Mouse (Mus musculus): Measurements from ENCODE around the gene Arrdc3. TPM values are rescaled to one million over a fixed set of nuclear protein-coding genes. Genes with fewer than 3 reads are reported as not detected.
A peak's percentile ranks its signal among the peaks of the same experiment; 100 is the strongest.
"Not testable (repeated sequence)": the region's sequence is repeated elsewhere in the genome, so short reads cannot be mapped to it uniquely, and the experiment has no call there.

Gene Arrdc3
- polyA plus RNA-seq, 1 experiment from 2014 or later = 21.5 TPM

DNA sequence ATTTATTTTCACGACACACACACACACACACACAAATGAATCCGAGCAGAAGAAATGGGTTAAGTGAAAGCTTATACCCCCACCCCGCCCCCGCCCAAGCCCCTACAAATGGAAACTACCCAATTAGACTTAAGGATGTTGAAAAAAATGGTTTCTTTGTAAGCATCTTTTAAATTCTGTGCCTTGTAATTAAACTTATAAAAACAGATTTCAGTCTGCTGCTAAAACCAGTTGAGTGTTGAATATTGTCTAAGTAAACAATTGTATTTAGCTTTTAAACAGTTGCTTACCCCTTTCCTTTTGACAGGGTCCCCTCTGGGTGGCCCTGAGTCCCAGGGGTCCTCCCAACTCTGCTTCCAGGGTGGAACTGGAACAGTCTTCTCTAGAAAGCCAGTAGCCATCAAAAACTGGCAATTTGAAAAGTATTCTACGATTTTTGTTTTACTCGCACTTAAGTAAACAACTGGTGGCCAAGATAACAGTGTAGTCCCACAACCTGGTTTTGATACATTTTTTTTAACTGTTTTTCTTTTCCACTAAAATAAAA is 3.6 kb downstream of the Arrdc3 start:
- H3K4me3 ChIP-seq (ENCODE audit: low read depth, low read length) = peak overlapping the region; percentile 63
- peak overlapping the region; percentile 100 for H3K9ac ChIP-seq (ENCODE audit: low read depth, low read length)
- ATAC-seq = no peak
- peak overlapping the region; percentile 70 for H3K4me2 ChIP-seq (replicated peaks; ENCODE audit: low read depth)
- H3K27me3 ChIP-seq (replicated peaks; ENCODE audit: control insufficient read depth, insufficient read depth, low read length) = no peaks in the 10 kb centered on the region
- H3K4me1 ChIP-seq (replicated peaks; ENCODE audit: control insufficient read depth, insufficient read depth, low read length) = no peaks in the 10 kb centered on the region
- peaks cover 17% of the 10 kb centered on the region for H3K36me3 ChIP-seq (ENCODE audit: control insufficient read depth, insufficient read depth)
- no peaks in the 10 kb centered on the region for H3K9me3 ChIP-seq (ENCODE audit: control insufficient read depth)
- WGBS = 9% methylated on average over 6 of the region's 6 CpGs
- H3K27ac ChIP-seq (ENCODE audit: low read depth, low read length) = peak overlapping the region; percentile 100
- no peak for TF ChIP-seq CTCF (IDR thresholded peaks at IDR 0.05; ENCODE audit: low read depth)

DNA sequence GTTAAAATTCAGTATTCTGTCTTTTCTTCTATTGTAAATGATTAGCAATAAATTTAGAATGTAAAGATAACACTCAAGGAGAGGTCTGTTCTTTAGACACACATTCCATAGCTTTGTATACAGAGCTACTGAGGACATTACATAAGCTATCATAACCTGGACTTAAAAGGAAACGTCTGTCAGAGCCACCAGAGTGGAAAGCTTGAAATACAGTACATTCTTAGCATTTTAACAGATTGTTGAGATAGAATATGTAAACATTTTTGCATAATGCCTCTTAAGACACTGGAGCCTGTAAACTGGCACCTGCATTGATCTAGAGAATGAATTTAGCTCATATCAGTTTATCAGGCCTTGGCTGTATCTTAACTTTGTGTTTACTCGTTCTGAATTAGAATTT is 4.7 kb downstream of the Arrdc3 start:
- Histone ChIP-seq H3K9ac (ENCODE audit: low read depth, low read length) (no peak overlapping the region), H3K27ac (ENCODE audit: low read depth, low read length) (no peak overlapping the region), H3K27me3 (replicated peaks; ENCODE audit: control insufficient read depth, insufficient read depth, low read length) (no peaks in the 10 kb centered on the region), H3K36me3 (ENCODE audit: control insufficient read depth, insufficient read depth) (peaks cover 26% of the 10 kb centered on the region), H3K4me1 (replicated peaks; ENCODE audit: control insufficient read depth, insufficient read depth, low read length) (no peaks in the 10 kb centered on the region), H3K4me2 (replicated peaks; ENCODE audit: low read depth) (no peak overlapping the region), H3K9me3 (ENCODE audit: control insufficient read depth) (no peaks in the 10 kb centered on the region), H3K4me3 (ENCODE audit: low read depth, low read length) (no peak overlapping the region)
- no peak for ATAC-seq
- no peak for TF ChIP-seq CTCF (IDR thresholded peaks at IDR 0.05; ENCODE audit: low read depth)
- 32% methylated on average over 2 of the region's 2 CpGs for WGBS

DNA sequence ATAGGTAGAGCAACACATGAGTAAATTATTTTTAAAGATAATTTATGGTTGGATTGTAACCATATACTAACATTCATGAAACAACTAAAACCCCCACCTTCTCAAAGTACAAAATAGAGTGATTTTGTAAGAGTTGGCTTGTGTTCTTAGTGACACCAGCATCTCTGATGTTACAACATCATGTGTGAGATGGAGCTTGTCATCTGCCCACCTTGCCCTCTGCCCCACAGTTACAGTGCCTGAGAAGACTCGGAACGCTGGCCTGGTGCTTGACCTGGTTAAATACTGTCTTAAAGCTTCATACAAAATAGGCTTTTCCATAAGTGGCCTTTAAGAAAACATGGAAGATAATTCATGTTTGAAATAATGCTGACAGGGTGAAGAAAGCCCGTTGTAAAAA is 11.7 kb downstream of the Arrdc3 start:
- peaks cover 41% of the 10 kb centered on the region for H3K36me3 ChIP-seq (ENCODE audit: control insufficient read depth, insufficient read depth)
- not testable (repeated sequence) for H3K4me1 ChIP-seq (replicated peaks; ENCODE audit: control insufficient read depth, insufficient read depth, low read length); H3K27me3 ChIP-seq (replicated peaks; ENCODE audit: control insufficient read depth, insufficient read depth, low read length); H3K27ac ChIP-seq (ENCODE audit: low read depth, low read length); ATAC-seq; H3K9me3 ChIP-seq (ENCODE audit: control insufficient read depth); H3K4me3 ChIP-seq (ENCODE audit: low read depth, low read length); H3K4me2 ChIP-seq (replicated peaks; ENCODE audit: low read depth); H3K9ac ChIP-seq (ENCODE audit: low read depth, low read length)
- WGBS = 92% methylated on average over 3 of the region's 3 CpGs

DNA sequence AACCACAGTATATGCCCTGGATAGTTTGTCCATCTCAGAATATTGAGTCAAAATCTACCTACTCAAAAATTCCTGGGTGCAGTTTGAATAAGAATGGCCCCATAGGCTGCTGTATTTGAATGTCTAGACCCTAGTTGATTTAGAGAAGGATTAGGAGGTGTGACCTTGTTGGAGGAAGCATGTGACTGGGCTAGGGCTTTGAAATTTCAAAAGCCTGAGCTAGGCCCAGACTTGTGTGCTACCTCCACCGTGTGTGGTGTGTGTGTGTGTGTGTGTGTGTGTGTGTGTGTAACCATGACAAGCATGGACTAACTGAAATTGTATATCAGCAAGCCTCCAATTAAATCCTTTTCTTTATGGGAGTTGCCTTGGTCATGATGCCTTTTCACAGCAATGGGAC is 14.2 kb downstream of the Arrdc3 start:
- no peak overlapping the region for H3K9ac ChIP-seq (ENCODE audit: low read depth, low read length)
- no peak for TF ChIP-seq CTCF (IDR thresholded peaks at IDR 0.05; ENCODE audit: low read depth)
- peaks cover 18% of the 10 kb centered on the region for H3K36me3 ChIP-seq (ENCODE audit: control insufficient read depth, insufficient read depth)
- 61% methylated on average over 1 of the region's 1 CpGs for WGBS
- H3K4me2 ChIP-seq (replicated peaks; ENCODE audit: low read depth) = no peak overlapping the region
- ATAC-seq = no peak
- H3K4me3 ChIP-seq (ENCODE audit: low read depth, low read length) = no peak overlapping the region
- H3K9me3 ChIP-seq (ENCODE audit: control insufficient read depth) = no peaks in the 10 kb centered on the region
- no peaks in the 10 kb centered on the region for H3K27me3 ChIP-seq (replicated peaks; ENCODE audit: control insufficient read depth, insufficient read depth, low read length)
- no peaks in the 10 kb centered on the region for H3K4me1 ChIP-seq (replicated peaks; ENCODE audit: control insufficient read depth, insufficient read depth, low read length)
- no peak overlapping the region for H3K27ac ChIP-seq (ENCODE audit: low read depth, low read length)

DNA sequence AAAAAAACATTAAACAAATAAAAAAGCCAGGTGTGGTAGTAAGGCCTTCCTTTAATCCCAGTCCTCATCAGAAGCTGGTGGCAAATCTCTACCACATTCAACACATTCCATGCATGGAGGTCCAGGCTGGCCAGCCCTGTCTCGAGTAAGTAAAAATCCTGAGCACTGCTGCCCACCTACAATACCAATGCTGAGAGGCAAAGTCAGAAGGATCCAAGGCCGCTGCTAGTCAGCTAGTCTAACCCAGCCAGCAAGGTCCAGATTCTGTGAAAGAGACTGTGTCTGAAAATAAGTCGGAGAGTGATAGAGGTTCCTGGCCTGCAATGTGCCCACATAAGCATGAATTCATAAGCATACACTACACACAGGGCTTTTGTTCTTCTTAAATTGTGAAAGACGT is 14.9 kb downstream of the Arrdc3 start:
- H3K9me3 ChIP-seq (ENCODE audit: control insufficient read depth) = no peaks in the 10 kb centered on the region
- 91% methylated on average over 4 of the region's 4 CpGs for WGBS
- peaks cover 13% of the 10 kb centered on the region for H3K36me3 ChIP-seq (ENCODE audit: control insufficient read depth, insufficient read depth)
- H3K27ac ChIP-seq (ENCODE audit: low read depth, low read length) = no peak overlapping the region
- H3K4me3 ChIP-seq (ENCODE audit: low read depth, low read length) = no peak overlapping the region
- H3K9ac ChIP-seq (ENCODE audit: low read depth, low read length) = no peak overlapping the region
- TF ChIP-seq CTCF (IDR thresholded peaks at IDR 0.05; ENCODE audit: low read depth) = no peak
- no peak overlapping the region for H3K4me2 ChIP-seq (replicated peaks; ENCODE audit: low read depth)
- no peaks in the 10 kb centered on the region for H3K27me3 ChIP-seq (replicated peaks; ENCODE audit: control insufficient read depth, insufficient read depth, low read length)
- H3K4me1 ChIP-seq (replicated peaks; ENCODE audit: control insufficient read depth, insufficient read depth, low read length) = no peaks in the 10 kb centered on the region
- no peak for ATAC-seq

DNA sequence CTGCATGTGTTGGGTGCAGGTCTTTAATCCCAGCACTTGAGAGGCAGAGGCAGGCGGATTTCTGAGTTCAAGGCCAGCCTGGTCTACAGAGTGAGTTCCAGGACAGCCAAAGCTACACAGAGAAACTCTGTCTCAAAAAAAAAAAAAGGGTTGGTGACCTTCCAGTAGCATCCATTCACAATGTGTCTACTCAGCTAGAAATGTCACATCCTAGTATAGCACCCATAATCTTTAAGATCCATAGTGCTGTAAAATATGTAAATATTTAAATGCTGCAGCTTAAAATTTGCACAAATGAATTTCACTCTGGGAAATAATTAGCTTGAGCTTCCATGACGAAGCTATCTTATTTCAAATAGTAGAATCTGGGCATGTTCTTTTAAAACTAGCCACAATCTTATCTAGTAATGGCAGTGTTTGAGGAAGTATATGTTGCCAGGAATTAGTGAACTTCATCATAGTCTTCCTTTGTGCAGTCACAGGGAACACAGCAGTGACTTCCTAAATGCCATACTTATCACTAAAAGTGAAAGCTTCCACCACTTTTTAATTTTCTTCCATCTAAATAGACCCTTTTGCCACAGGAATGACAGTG is 16.3 kb downstream of the Arrdc3 start:
- Histone ChIP-seq H3K9ac (ENCODE audit: low read depth, low read length) (no peak overlapping the region), H3K27ac (ENCODE audit: low read depth, low read length) (no peak overlapping the region), H3K9me3 (ENCODE audit: control insufficient read depth) (no peaks in the 10 kb centered on the region), H3K4me3 (ENCODE audit: low read depth, low read length) (no peak overlapping the region), H3K27me3 (replicated peaks; ENCODE audit: control insufficient read depth, insufficient read depth, low read length) (no peaks in the 10 kb centered on the region), H3K4me1 (replicated peaks; ENCODE audit: control insufficient read depth, insufficient read depth, low read length) (no peaks in the 10 kb centered on the region), H3K4me2 (replicated peaks; ENCODE audit: low read depth) (no peak overlapping the region), H3K36me3 (ENCODE audit: control insufficient read depth, insufficient read depth) (peaks cover under 1% of the 10 kb centered on the region)
- 72% methylated on average over 2 of the region's 2 CpGs for WGBS
- ATAC-seq = no peak
- no peak for TF ChIP-seq CTCF (IDR thresholded peaks at IDR 0.05; ENCODE audit: low read depth)
